Mouse (Mus musculus): ENCODE measurements around the gene Fbxo17. TPM values are rescaled to one million over a fixed set of nuclear protein-coding genes. Genes with fewer than 3 reads are reported as not detected.

Gene Fbxo17
- polyA plus RNA-seq, 1 experiment from 2014 or later, result 5.6 TPM

- Histone ChIP-seq H3K9ac (ENCODE audit: low read length) (peak overlapping the region; percentile 41; the same call in 1 of the 2 replicates), H3K9me3 (ENCODE audit: control insufficient read depth, low read length) (no peaks in the 10 kb centered on the region), H3K4me2 (replicated peaks; ENCODE audit: low read depth) (peak overlapping the region; percentile 66), H3K27me3 (ENCODE audit: control insufficient read depth, insufficient read depth, low read length) (no peaks in the 10 kb centered on the region), H3K27ac (replicated peaks) (no peak overlapping the region), H3K4me3 (ENCODE audit: low read depth, low read length) (peak overlapping the region; percentile 34), H3K36me3 (ENCODE audit: control insufficient read depth, insufficient read depth, low read length) (no peaks in the 10 kb centered on the region; the same call in none of the 2 replicates), H3K4me1 (replicated peaks; ENCODE audit: control insufficient read depth, insufficient read depth) (peaks cover 4% of the 10 kb centered on the region; the same call in 1 of the 2 replicates)
- WGBS, result 7% methylated on average over 50 of the region's 58 CpGs
- no peak for TF ChIP-seq EP300 (optimal IDR thresholded peaks at IDR 0.05)
- TF ChIP-seq CTCF (IDR thresholded peaks at IDR 0.05; ENCODE audit: low read depth), result no peak
- DNase-seq (ENCODE audit: low spot score) (peak; percentile 88), ATAC-seq (ENCODE audit: low FRiP score, low TSS enrichment) (peak; percentile 84)
Measured at GRCm38 (mm10) chr7:28732341-28733142, 15.9 kb downstream of the Fbxo17 start.

DNA sequence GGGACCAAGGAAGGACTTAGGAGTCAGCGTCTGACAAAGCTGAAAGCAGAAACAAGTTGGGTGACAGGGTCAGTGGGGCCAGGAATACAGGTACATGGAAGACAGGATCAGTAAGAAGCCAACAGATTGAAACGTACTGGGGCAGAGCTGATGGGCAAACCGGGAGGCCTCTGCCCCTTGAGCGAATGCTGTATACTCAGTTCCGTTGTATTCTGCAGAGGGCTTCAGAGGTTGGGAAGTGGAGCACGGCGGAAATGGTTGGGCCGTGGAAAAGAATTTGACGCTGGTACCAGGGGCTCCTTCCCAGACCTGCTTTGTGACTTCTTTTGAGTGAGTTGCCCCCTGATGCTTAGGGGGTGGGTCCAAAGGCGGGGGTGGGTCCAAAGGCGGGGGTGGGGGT is 16.6 kb downstream of the Fbxo17 start:
- H3K9me3 ChIP-seq (ENCODE audit: control insufficient read depth, low read length), result no peaks in the 10 kb centered on the region
- peak overlapping the region; percentile 66 for H3K4me2 ChIP-seq (replicated peaks; ENCODE audit: low read depth)
- H3K27ac ChIP-seq (replicated peaks), result no peak overlapping the region
- DNase-seq (ENCODE audit: low spot score) (no peak), ATAC-seq (ENCODE audit: low FRiP score, low TSS enrichment) (peak; percentile 3; the same call in 1 of the 2 replicates)
- no peaks in the 10 kb centered on the region for H3K27me3 ChIP-seq (ENCODE audit: control insufficient read depth, insufficient read depth, low read length)
- H3K9ac ChIP-seq (ENCODE audit: low read length), result no peak overlapping the region
- 24% methylated on average over 11 of the region's 11 CpGs for WGBS
- no peaks in the 10 kb centered on the region; the same call in none of the 2 replicates for H3K36me3 ChIP-seq (ENCODE audit: control insufficient read depth, insufficient read depth, low read length)
- H3K4me1 ChIP-seq (replicated peaks; ENCODE audit: control insufficient read depth, insufficient read depth), result peaks cover 4% of the 10 kb centered on the region; the same call in 1 of the 2 replicates
- TF ChIP-seq EP300 (optimal IDR thresholded peaks at IDR 0.05) (no peak), CTCF (IDR thresholded peaks at IDR 0.05; ENCODE audit: low read depth) (no peak)
- H3K4me3 ChIP-seq (ENCODE audit: low read depth, low read length), result peak overlapping the region; percentile 34; the same call in 1 of the 2 replicates

- Histone ChIP-seq H3K27ac (replicated peaks) (no peak overlapping the region), H3K4me3 (ENCODE audit: low read depth, low read length) (no peak overlapping the region), H3K4me1 (replicated peaks; ENCODE audit: control insufficient read depth, insufficient read depth) (peaks cover 4% of the 10 kb centered on the region; the same call in 1 of the 2 replicates), H3K27me3 (ENCODE audit: control insufficient read depth, insufficient read depth, low read length) (no peaks in the 10 kb centered on the region), H3K36me3 (ENCODE audit: control insufficient read depth, insufficient read depth, low read length) (no peaks in the 10 kb centered on the region; the same call in none of the 2 replicates), H3K9ac (ENCODE audit: low read length) (no peak overlapping the region), H3K4me2 (replicated peaks; ENCODE audit: low read depth) (no peak overlapping the region), H3K9me3 (ENCODE audit: control insufficient read depth, low read length) (no peaks in the 10 kb centered on the region)
- DNase-seq (ENCODE audit: low spot score) (no peak), ATAC-seq (ENCODE audit: low FRiP score, low TSS enrichment) (no peak)
- TF ChIP-seq EP300 (optimal IDR thresholded peaks at IDR 0.05) (no peak), CTCF (IDR thresholded peaks at IDR 0.05; ENCODE audit: low read depth) (no peak)
- 73% methylated on average over 6 of the region's 6 CpGs for WGBS
Measured at GRCm38 (mm10) chr7:28735701-28736100, 19.1 kb downstream of the Fbxo17 start.

GRCm38 (mm10) chr7:28739829-28740228 is 23.2 kb downstream of the Fbxo17 start:
- TF ChIP-seq EP300 (optimal IDR thresholded peaks at IDR 0.05), result no peak
- no peak for TF ChIP-seq CTCF (IDR thresholded peaks at IDR 0.05; ENCODE audit: low read depth)
- Histone ChIP-seq H3K27ac (replicated peaks) (no peak overlapping the region), H3K36me3 (ENCODE audit: control insufficient read depth, insufficient read depth, low read length) (no peaks in the 10 kb centered on the region; the same call in none of the 2 replicates), H3K9ac (ENCODE audit: low read length) (no peak overlapping the region), H3K4me2 (replicated peaks; ENCODE audit: low read depth) (no peak overlapping the region), H3K9me3 (ENCODE audit: control insufficient read depth, low read length) (no peaks in the 10 kb centered on the region), H3K4me3 (ENCODE audit: low read depth, low read length) (no peak overlapping the region), H3K4me1 (replicated peaks; ENCODE audit: control insufficient read depth, insufficient read depth) (no peaks in the 10 kb centered on the region), H3K27me3 (ENCODE audit: control insufficient read depth, insufficient read depth, low read length) (no peaks in the 10 kb centered on the region)
- no peak for ATAC-seq (ENCODE audit: low FRiP score, low TSS enrichment)
- WGBS, result 93% methylated on average over 21 of the region's 21 CpGs
- DNase-seq (ENCODE audit: low spot score), result no peak

DNA sequence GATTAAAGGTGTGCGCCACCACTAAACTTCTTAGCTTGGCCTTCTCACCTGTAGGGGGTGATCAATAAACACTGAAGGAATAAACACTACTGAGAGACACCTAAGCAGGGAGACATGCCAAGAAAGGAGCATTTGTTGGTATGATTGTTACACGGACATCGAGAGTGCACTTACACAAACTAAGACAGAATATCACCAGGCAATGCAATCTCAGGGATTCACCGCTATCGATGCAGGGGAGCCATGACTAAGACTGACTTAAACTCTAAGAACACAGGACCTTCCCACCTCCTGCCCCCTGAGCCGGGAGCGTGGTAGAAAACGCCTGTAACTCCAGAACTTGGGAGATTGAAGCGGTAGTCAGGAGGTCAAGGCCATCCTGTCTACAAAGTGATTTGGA is 24.3 kb downstream of the Fbxo17 start:
- Histone ChIP-seq H3K36me3 (ENCODE audit: control insufficient read depth, insufficient read depth, low read length) (no peaks in the 10 kb centered on the region; the same call in none of the 2 replicates), H3K9me3 (ENCODE audit: control insufficient read depth, low read length) (no peaks in the 10 kb centered on the region), H3K9ac (ENCODE audit: low read length) (peak overlapping the region; percentile 70), H3K27me3 (ENCODE audit: control insufficient read depth, insufficient read depth, low read length) (no peaks in the 10 kb centered on the region), H3K4me2 (replicated peaks; ENCODE audit: low read depth) (peak overlapping the region; percentile 86), H3K4me1 (replicated peaks; ENCODE audit: control insufficient read depth, insufficient read depth) (no peaks in the 10 kb centered on the region), H3K27ac (replicated peaks) (peak overlapping the region; percentile 81), H3K4me3 (ENCODE audit: low read depth, low read length) (peak overlapping the region; percentile 63)
- 29% methylated on average over 9 of the region's 9 CpGs for WGBS
- DNase-seq (ENCODE audit: low spot score) (no peak), ATAC-seq (ENCODE audit: low FRiP score, low TSS enrichment) (no peak)
- TF ChIP-seq CTCF (IDR thresholded peaks at IDR 0.05; ENCODE audit: low read depth) (peak; percentile 27), EP300 (optimal IDR thresholded peaks at IDR 0.05) (no peak)

- H3K9ac ChIP-seq (ENCODE audit: low read length), result peak overlapping the region; percentile 70
- H3K9me3 ChIP-seq (ENCODE audit: control insufficient read depth, low read length), result no peaks in the 10 kb centered on the region
- no peaks in the 10 kb centered on the region for H3K27me3 ChIP-seq (ENCODE audit: control insufficient read depth, insufficient read depth, low read length)
- H3K4me2 ChIP-seq (replicated peaks; ENCODE audit: low read depth), result peak overlapping the region; percentile 86
- 1% methylated on average over 13 of the region's 13 CpGs for WGBS
- TF ChIP-seq CTCF (IDR thresholded peaks at IDR 0.05; ENCODE audit: low read depth) (no peak), EP300 (optimal IDR thresholded peaks at IDR 0.05) (no peak)
- peak overlapping the region; percentile 63 for H3K4me3 ChIP-seq (ENCODE audit: low read depth, low read length)
- ATAC-seq (ENCODE audit: low FRiP score, low TSS enrichment) (no peak; the same call in none of the 2 replicates), DNase-seq (ENCODE audit: low spot score) (no peak)
- peak overlapping the region; percentile 81 for H3K27ac ChIP-seq (replicated peaks)
- H3K36me3 ChIP-seq (ENCODE audit: control insufficient read depth, insufficient read depth, low read length), result no peaks in the 10 kb centered on the region; the same call in none of the 2 replicates
- H3K4me1 ChIP-seq (replicated peaks; ENCODE audit: control insufficient read depth, insufficient read depth), result no peaks in the 10 kb centered on the region
Measured at GRCm38 (mm10) chr7:28741368-28741708, 24.7 kb downstream of the Fbxo17 start.

Measured in stomach, postnatal 0 days (tissue).